Mouse (Mus musculus): ENCODE results near the gene Gpr162. TPM values are rescaled to one million over a fixed set of nuclear protein-coding genes. Genes with fewer than 3 reads are reported as not detected.

Gene Gpr162
- total and polyA plus RNA-seq, 3 experiments = 0.48 to 2.0 (median 1.7) TPM

GRCm38 (mm10) chr6:124904991-124905860, 41.4 kb upstream of the Gpr162 start:
- H3K4me3 ChIP-seq (replicated peaks in 1 of 3; ENCODE audit: low read depth in 2 of 3, low read length in 2 of 3, poor library complexity in 1 of 3) = no peak overlapping the region
- DNase-seq (ENCODE audit: extremely low read depth) = no peak
- in situ Hi-C loops (cut with MboI; ENCODE audit: low pct_ligation_motif_present, low pct_unique_long_range_greater_than_20kb, low sequenced_read_pairs) = loop anchor here (5.0 kb wide), 1 partner anchor 38 kb away; no protein-coding TSS in a partner anchor
- H3K4me2 ChIP-seq (ENCODE audit: insufficient read depth, low read depth, poor library complexity, severe bottlenecking) = no peak overlapping the region
- H3K27ac ChIP-seq (ENCODE audit: insufficient read depth, low read depth) = no peak overlapping the region
- H3K36me3 ChIP-seq (replicated peaks in 1 of 2; ENCODE audit: control insufficient read depth in 1 of 2, insufficient read depth in 1 of 2, low read length in 1 of 2) = no peaks in the 10 kb centered on the region
- dilution Hi-C loops (cut with MboI; ENCODE audit: extremely low pct_ligation_motif_present, extremely low pct_unique_long_range_greater_than_20kb, low sequenced_read_pairs) = no loop called here
- no peaks in the 10 kb centered on the region for H3K27me3 ChIP-seq (replicated peaks)
- H3K9me3 ChIP-seq (replicated peaks; ENCODE audit: low read length) = no peaks in the 10 kb centered on the region
- H3K4me1 ChIP-seq (ENCODE audit: control insufficient read depth in 1 of 2, insufficient read depth in 2 of 2) = peaks cover 25 to 58% of the 10 kb centered on the region in 2 experiments
- H3K9ac ChIP-seq (ENCODE audit: insufficient read depth, low read depth) = no peak overlapping the region
- H3K79me2 ChIP-seq (replicated peaks; ENCODE audit: control insufficient read depth, extremely low read depth, insufficient read depth, poor library complexity, severe bottlenecking) = no peaks in the 10 kb centered on the region
- TF ChIP-seq ZC3H11A (IDR thresholded peaks at IDR 0.05; ENCODE audit: low read depth, low read length) = no peak
- TF ChIP-seq RAD21 (IDR thresholded peaks at IDR 0.05; ENCODE audit: low read depth, low read length) = no peak
- TF ChIP-seq MAZ (IDR thresholded peaks at IDR 0.05; ENCODE audit: low read depth, low read length) = no peak
- TF ChIP-seq USF2 (conservative IDR thresholded peaks at IDR 0.05; ENCODE audit: low read depth, low read length) = no peak
- no peak for TF ChIP-seq NRF1 (IDR thresholded peaks at IDR 0.05; ENCODE audit: low read depth, low read length)
- no peak for TF ChIP-seq CHD1 (IDR thresholded peaks at IDR 0.05; ENCODE audit: low read depth, low read length)
- TF ChIP-seq MAX (IDR thresholded peaks at IDR 0.05; ENCODE audit: low read length) = no peak
- TF ChIP-seq TBP (conservative IDR thresholded peaks at IDR 0.05; ENCODE audit: low read depth, low read length) = no peak
- no peak for TF ChIP-seq MAFK (IDR thresholded peaks at IDR 0.05; ENCODE audit: insufficient replicate concordance, low read length)
- no peak for TF ChIP-seq USF1 (IDR thresholded peaks at IDR 0.05; ENCODE audit: low read depth, low read length)
- TF ChIP-seq JUND (conservative IDR thresholded peaks at IDR 0.05; ENCODE audit: low read depth, low read length) = no peak
- TF ChIP-seq RCOR1 (conservative IDR thresholded peaks at IDR 0.05; ENCODE audit: low read depth, low read length) = no peak
- TF ChIP-seq EP300 (IDR thresholded peaks at IDR 0.05; ENCODE audit: low read length) = no peak
- no peak for TF ChIP-seq MXI1 (IDR thresholded peaks at IDR 0.05; ENCODE audit: low read depth, low read length)

- H3K9me3 ChIP-seq (replicated peaks; ENCODE audit: low read length) = no peaks in the 10 kb centered on the region
- TF ChIP-seq CTCF (conservative IDR thresholded peaks at IDR 0.05 in 1 of 2, IDR thresholded peaks at IDR 0.05 in 1 of 2; ENCODE audit: low read depth in 2 of 2, low read length in 2 of 2) (peak in 1 of 2 experiments; percentile 68; a peak in 2 of 4 replicates), EP300 (IDR thresholded peaks at IDR 0.05; ENCODE audit: low read length) (no peak), RAD21 (IDR thresholded peaks at IDR 0.05; ENCODE audit: low read depth, low read length) (peak; percentile 33), TCF12 (IDR thresholded peaks at IDR 0.05; ENCODE audit: low read depth, low read length) (0 out of 2 replicates have a peak, but pooled peaks have one; percentile 4), JUN (IDR thresholded peaks at IDR 0.05; ENCODE audit: insufficient read depth, low read depth, low read length) (no peak), SMC3 (IDR thresholded peaks at IDR 0.05; ENCODE audit: low read depth, low read length) (peak; percentile 22; the same call in 1 of the 2 replicates)
- DNase-seq (ENCODE audit: extremely low read depth) = peak; percentile 74
- peak overlapping the region; percentile 61 for H3K27ac ChIP-seq (ENCODE audit: insufficient read depth, low read depth)
- in situ Hi-C loops (cut with MboI; ENCODE audit: low pct_ligation_motif_present, low pct_unique_long_range_greater_than_20kb, low sequenced_read_pairs) = loop anchor here (5.0 kb wide), 1 partner anchor 37 kb away; no protein-coding TSS in a partner anchor
- H3K4me2 ChIP-seq (ENCODE audit: insufficient read depth, low read depth, poor library complexity, severe bottlenecking) = peak overlapping the region; percentile 65
- peak overlapping the region; percentile 64 for H3K9ac ChIP-seq (ENCODE audit: insufficient read depth, low read depth)
- peaks cover 25 to 66% of the 10 kb centered on the region in 2 experiments for H3K4me1 ChIP-seq (ENCODE audit: control insufficient read depth in 1 of 2, insufficient read depth in 2 of 2)
- H3K27me3 ChIP-seq (replicated peaks) = no peaks in the 10 kb centered on the region
- no peaks in the 10 kb centered on the region for H3K36me3 ChIP-seq (replicated peaks in 1 of 2; ENCODE audit: control insufficient read depth in 1 of 2, insufficient read depth in 1 of 2, low read length in 1 of 2)
- dilution Hi-C loops (cut with MboI; ENCODE audit: extremely low pct_ligation_motif_present, extremely low pct_unique_long_range_greater_than_20kb, low sequenced_read_pairs) = no loop called here
- no peaks in the 10 kb centered on the region for H3K79me2 ChIP-seq (replicated peaks; ENCODE audit: control insufficient read depth, extremely low read depth, insufficient read depth, poor library complexity, severe bottlenecking)
- peak overlapping the region in 2 of 3 experiments; percentile 47 to 56 for H3K4me3 ChIP-seq (replicated peaks in 1 of 3; ENCODE audit: low read depth in 2 of 3, low read length in 2 of 3, poor library complexity in 1 of 3)
Observed at GRCm38 (mm10) chr6:124904161-124904981, 40.6 kb upstream of the Gpr162 start.
